Mouse (Mus musculus): ENCODE measurements around the gene Cxcl10. TPM values are rescaled to one million over a fixed set of nuclear protein-coding genes. Genes with fewer than 3 reads are reported as not detected.
A peak's percentile ranks its signal among the peaks of the same experiment; 100 is the strongest.
"Not testable (repeated sequence)": the region's sequence is repeated elsewhere in the genome, so short reads cannot be mapped to it uniquely, and the experiment has no call there.

Gene Cxcl10
- total RNA-seq, 1 experiment from 2014 or later = 3.2 TPM

DNA sequence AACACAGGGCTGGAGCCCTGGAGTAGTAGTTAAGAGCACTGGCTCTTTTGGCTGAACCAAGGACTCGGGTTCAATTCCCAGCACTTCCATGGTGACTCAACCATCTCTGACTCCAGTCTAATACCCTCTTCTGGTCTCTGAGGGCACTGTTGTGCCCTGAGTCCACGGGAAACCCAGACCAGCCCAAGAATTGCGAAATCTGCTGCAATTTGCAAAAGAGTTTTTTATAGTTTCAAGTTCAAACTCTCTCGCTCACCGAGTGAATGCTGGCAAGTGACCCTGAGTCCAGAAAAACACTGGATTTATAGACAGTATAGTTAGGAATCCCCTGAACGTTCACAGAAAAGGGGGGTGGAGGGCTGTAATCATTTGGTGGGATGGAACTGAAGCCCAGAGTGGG is 21.7 kb upstream of the Cxcl10 start:
- no peak for ATAC-seq (replicated peaks; ENCODE audit: low read depth, poor library complexity, severe bottlenecking)

GRCm38 (mm10) chr5:92369151-92369994 is 20.7 kb upstream of the Cxcl10 start:
- peak; percentile 37; the same call in 1 of the 2 replicates for ATAC-seq (replicated peaks; ENCODE audit: low read depth, poor library complexity, severe bottlenecking)

GRCm38 (mm10) chr5:92368392-92368791 is 19.7 kb upstream of the Cxcl10 start:
- peak; percentile 65 for ATAC-seq (replicated peaks; ENCODE audit: low read depth, poor library complexity, severe bottlenecking)

DNA sequence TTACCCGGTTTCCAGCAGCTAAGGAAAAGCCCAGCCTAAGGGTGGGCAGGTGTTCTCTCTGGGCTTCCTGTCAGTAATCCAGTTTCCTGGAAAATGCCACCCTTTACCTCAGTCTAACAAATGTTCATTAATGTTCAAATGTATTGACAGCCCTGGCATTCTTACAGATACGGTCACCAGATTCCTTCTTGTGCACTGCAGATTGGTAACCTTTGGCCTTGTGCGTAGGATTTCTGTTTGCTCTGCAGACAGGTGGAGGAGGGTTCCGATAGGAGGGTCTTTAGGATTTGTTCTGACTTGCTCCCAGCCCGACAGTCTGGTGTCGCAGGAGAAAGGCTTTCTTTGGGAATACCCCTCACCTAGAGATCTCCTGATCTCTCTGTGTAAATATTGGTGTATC is 17.9 kb upstream of the Cxcl10 start:
- ATAC-seq (replicated peaks; ENCODE audit: low read depth, poor library complexity, severe bottlenecking) = no peak

DNA sequence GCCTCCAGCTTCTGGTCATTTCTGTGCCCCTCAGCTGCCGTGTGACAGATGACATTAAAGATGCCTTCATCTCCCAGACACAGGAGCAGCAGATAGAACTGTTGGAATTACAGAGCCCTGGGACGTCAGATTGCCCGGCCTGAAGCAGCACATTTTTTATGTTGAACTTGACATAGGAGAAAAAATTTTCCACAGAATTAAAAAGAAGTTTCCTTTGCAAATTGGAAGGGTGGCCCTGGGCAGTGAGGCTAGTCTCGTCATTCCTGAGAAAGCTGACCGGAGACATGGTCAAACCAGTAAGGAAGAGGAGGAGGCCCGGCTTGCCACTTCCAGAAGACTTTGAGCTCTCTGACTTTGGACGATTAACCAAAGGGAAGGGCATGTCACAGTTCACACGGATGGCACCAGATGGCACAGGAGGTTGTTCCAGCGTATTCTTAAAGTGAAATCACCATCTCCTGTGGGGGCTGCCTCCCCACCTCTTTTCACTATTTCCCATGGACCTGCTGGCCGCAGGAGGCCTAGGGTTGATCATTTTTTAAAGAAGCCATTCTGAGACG is 16.5 kb upstream of the Cxcl10 start:
- no peak for ATAC-seq (replicated peaks; ENCODE audit: low read depth, poor library complexity, severe bottlenecking)

GRCm38 (mm10) chr5:92364011-92364410 is 15.3 kb upstream of the Cxcl10 start:
- ATAC-seq (replicated peaks; ENCODE audit: low read depth, poor library complexity, severe bottlenecking) = no peak

DNA sequence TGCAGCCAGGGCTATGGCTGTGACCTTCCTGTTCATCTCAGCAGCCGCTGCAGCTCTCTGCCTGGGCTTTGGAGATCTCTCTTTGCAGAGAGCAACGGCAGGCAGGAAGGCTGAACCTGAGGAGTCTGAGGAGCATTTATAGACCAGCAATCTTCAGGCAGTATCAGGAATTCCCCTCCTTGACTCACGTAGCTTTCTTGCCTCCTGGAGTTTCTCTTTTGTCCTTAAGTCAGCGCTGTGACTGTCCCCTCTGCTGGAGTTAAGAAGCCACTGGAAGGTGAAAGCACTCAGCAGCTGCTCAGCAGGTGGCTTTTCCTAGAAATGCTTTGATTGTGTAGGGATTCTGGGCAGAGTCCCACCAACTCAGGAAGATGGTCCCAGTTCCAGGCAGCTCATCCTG is 14.5 kb upstream of the Cxcl10 start:
- no peak for ATAC-seq (replicated peaks; ENCODE audit: low read depth, poor library complexity, severe bottlenecking)

- ATAC-seq (replicated peaks; ENCODE audit: low read depth, poor library complexity, severe bottlenecking) = no peak
Measured at GRCm38 (mm10) chr5:92358767-92359455, 10.2 kb upstream of the Cxcl10 start.

DNA sequence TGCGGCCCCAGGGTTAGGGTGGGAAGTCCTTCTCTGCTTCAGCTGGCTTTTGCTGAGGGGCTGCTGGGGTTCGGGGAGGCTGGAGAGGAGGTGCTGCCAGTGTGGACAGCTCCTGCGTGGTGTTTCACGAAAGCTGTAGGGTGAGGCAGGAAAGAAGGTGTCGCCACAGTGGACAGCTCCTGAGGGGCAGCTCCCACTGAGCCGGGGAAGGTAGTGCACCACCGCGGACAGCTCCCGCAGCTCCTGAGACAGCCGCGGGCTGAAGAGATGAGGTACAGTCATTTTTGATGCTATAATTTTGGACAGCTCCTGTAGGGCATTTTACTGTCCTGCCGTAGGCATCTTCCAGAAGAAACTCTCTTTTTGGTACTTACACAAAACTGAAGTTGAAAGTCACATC is 9.3 kb upstream of the Cxcl10 start:
- peak; percentile 71 for ATAC-seq (replicated peaks; ENCODE audit: low read depth, poor library complexity, severe bottlenecking)

DNA sequence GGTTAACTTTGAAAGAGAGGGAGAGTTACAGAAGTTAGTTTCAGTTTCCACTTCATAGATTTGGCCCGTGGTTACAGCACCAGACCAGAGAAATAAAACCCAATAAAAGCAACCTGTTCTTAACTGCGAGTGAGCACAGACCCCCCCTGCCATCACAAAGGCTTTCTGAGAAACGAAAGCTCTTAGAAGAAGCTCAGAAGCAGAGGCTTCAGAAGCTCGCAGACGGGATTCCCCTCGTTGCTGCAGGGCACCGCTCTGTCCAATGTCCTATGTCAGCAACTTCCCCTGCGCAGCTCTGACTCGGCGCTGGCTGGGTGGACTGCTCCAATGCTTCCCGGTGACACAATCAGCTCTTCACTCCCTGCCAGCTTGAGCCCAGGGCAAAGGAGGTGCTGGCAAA is 4.8 kb upstream of the Cxcl10 start:
- ATAC-seq (replicated peaks; ENCODE audit: low read depth, poor library complexity, severe bottlenecking) = peak; percentile 78

- not testable (repeated sequence) for ATAC-seq (replicated peaks; ENCODE audit: low read depth, poor library complexity, severe bottlenecking)
Measured at GRCm38 (mm10) chr5:92352716-92353115, 4.0 kb upstream of the Cxcl10 start.

DNA sequence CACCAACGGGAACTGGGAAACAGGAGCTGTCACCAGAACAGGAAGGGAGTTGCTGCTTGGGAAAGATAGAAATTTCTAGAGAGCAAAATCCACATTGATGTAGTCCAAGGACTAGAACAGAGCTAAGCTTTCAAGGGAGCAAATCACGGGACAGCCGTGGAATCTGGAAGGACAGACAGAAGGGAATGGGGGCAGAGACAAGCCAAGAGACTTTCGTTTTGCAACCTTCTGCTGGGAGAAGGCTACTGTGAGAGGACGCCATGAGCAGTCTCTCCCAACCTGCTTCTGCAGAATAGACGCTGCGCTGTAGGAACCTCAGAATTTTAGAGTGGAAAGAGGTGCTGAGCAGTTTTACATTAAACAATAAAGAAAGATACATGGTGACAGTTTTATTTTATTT is 1.0 kb upstream of the Cxcl10 start:
- ATAC-seq (replicated peaks; ENCODE audit: low read depth, poor library complexity, severe bottlenecking) = no peak

DNA sequence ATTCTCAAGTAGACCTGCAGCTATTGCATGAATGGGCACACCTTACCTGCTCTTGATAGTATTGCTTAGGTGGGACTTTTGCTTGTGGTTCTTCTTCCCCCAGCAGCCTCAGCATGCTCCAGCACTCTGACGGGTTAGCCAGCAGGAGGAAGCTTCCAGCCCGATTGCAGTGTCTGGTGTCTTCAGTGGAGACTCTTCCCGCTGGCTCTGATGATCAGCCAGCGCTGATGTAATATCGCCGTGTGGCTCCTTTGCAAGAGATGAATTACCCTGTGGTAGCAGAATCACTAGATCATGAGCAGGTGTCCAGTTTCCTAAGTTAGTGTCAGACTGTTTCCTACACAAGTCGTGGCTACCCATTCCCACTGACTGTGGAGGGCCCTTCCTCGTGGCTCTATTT is 3.7 kb downstream of the Cxcl10 start:
- ATAC-seq (replicated peaks; ENCODE audit: low read depth, poor library complexity, severe bottlenecking) = no peak

DNA sequence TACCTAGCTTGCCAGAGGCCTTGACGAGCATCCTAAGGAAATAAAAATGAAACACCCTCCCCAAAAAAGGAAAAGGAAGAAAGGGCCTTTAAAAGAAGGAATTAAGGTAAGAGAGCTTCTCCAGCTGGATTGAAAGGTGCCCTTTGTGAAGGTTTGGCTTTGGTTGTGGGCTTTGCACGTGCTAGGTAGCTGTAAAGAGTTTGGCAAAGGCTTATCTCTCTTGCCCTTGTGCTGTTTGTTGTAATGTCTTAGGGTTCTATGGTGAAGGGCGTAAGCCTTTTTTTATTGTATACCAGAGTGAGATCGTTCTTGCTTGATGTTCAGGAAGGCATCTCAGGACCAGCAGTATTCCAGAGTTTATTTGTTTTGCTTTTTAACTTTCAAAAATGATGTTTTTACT is 8.1 kb downstream of the Cxcl10 start:
- no peak for ATAC-seq (replicated peaks; ENCODE audit: low read depth, poor library complexity, severe bottlenecking)

GRCm38 (mm10) chr5:92336743-92337142 is 11.9 kb downstream of the Cxcl10 start:
- no peak for ATAC-seq (replicated peaks; ENCODE audit: low read depth, poor library complexity, severe bottlenecking)

DNA sequence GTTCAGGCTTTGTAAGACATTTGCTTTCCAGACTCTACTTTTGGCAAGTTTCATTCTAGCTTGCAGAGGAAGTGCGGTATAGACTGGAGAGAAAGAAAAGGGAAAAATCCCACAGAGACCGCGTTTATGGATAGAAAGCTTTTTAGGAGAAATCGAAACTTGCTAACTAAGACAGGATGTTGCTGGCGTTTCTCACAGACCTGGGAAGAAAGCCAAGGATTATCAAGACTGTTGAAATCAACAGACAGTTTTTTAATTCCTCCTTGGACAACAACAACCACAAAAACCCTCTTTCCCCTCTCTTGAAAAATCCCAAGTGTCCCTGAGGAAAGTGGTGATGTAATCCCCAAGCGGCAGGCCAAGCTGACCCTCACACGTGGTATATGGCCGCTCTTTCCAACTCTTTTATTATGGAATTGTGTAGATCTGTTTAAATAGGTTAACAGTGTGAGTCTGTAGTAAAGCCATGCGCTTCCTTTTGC is 16.3 kb downstream of the Cxcl10 start:
- peak; percentile 39 for ATAC-seq (replicated peaks; ENCODE audit: low read depth, poor library complexity, severe bottlenecking)

- no peak for ATAC-seq (replicated peaks; ENCODE audit: low read depth, poor library complexity, severe bottlenecking)
Measured at GRCm38 (mm10) chr5:92331635-92332338, 16.9 kb downstream of the Cxcl10 start, which contains the start of gene Art3. Art3 (plus strand) TSS chr5:92331827.

DNA sequence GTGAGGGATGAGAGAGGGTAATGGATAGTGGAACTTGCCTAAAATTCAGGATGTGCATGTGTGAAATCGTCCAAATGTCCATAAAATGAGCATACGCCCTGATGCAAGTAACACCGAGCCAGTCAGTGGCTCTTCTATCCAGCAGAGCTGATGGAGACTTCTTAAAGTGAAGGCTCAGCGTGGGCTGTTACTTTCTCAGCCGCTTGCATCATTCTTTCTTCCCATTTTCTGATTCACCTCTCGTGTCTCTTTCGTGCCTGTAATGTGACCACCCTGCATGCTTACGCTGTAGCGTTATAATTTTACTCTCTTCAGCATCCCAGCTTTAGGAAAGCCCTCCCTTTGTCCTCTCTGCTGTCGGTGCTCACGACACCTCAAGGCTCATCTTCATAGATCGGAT is 17.6 kb downstream of the Cxcl10 start:
- no peak for ATAC-seq (replicated peaks; ENCODE audit: low read depth, poor library complexity, severe bottlenecking)

DNA sequence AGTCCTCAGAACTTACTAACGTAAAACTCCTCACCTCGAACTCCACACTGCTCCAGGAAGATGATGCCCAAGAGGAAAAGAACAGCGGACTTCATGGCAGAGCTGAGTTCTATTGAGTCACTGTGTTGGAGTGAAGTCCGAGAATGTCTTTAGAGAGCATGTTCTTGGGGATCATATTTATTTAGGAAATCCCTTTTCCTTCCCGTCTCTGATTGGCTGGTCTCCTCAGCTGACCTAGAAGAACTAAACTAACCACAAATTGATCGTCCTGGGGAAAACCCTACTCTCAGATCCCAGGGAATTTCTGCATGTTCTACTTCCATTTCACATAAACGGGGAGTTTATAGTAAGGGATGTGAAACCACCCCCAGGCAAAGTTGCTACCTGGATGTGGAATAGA is 20.8 kb downstream of the Cxcl10 start, which contains the start of gene Cxcl9:
Gene Cxcl9, minus strand, starts transcription at position 151 of the 400 bp plus-strand sequence.
- no peak for ATAC-seq (replicated peaks; ENCODE audit: low read depth, poor library complexity, severe bottlenecking)

- peak; percentile 72 for ATAC-seq (replicated peaks; ENCODE audit: low read depth, poor library complexity, severe bottlenecking)
Measured at GRCm38 (mm10) chr5:92327367-92327766, 21.3 kb downstream of the Cxcl10 start.

Data from common myeloid progenitor, adult 5-6 weeks (primary cell).